ENCODE assay signal across 8 mouse cellular contexts in the genomic region with DNA sequence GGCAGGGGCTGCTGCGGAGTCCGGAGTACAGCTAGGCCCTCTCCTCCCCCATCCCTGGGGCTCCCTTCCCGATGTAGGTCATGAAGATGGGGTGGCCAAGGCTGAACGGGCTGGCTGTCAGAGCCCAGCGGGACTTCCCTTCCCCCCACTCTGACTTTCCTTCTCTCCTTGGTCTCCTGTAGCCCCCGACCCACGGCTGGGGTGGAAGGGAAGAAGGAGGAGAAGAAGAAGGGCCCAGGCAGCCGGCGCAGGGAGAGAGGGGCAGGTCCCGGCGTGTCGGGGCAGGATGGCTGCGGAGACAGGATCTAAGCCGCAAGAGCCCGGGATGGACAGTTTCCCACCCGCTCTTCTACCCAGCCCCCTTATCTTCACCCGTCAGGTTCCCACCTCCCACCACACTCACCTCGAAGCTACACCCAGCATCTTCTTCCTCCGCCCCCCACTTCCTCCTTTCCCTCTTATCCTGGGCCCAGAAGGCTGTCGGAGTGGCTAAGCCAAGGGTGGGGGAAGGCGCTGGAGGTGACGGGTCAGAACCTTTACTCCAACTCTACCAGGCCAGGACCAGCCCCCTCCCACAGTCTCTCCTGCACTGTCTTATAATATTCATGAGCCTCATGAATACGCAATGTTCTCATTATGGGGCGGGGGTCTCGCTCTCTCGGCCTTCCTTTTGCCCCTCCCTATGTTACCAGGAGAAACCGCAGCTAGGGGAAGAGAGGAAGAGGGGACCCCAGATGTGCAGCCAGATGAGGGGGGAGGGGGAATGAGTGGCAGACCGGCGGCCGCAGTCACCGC. TPM values are rescaled to one million over a fixed set of nuclear protein-coding genes. Genes with fewer than 3 reads are reported as not detected.
A peak's percentile ranks its signal among the peaks of the same experiment; 100 is the strongest.
DNase-seq lines count a peak whose midpoint lies in the region; ATAC-seq and TF ChIP-seq lines count a peak whose summit lies in the region.

No protein-coding gene starts in this region.

- H3K4me2 ChIP-seq in heart, embryonic 15.5 days: peak overlapping the region; percentile 93
- peak overlapping the region; percentile 82 for H3K4me2 ChIP-seq in liver, embryonic 16.5 days (ENCODE audit: low read depth, low read length)

- no peak overlapping the region for H3K27ac ChIP-seq in kidney, adult 2 months (ENCODE audit: insufficient read depth, low read depth, low read length)
- no peak overlapping the region for H3K27ac ChIP-seq in heart, embryonic 15.5 days
- H3K27ac ChIP-seq in liver, embryonic 16.5 days (ENCODE audit: low read length): no peak overlapping the region
- H3K27ac ChIP-seq in thymus, adult 2 months (ENCODE audit: control insufficient read depth, insufficient read depth, low read length): no peak overlapping the region

- TF ChIP-seq POLR2A in kidney, adult 2 months (IDR thresholded peaks at IDR 0.05; ENCODE audit: low read depth, low read length): no peak
- no peak for TF ChIP-seq POLR2A in thymus, adult 2 months (IDR thresholded peaks at IDR 0.05; ENCODE audit: control insufficient read depth, extremely low read depth, insufficient read depth, low read length, poor library complexity)

- no peak for TF ChIP-seq CTCF in kidney, adult 2 months (conservative IDR thresholded peaks at IDR 0.05; ENCODE audit: insufficient read depth, insufficient read length, low read depth, low read length)
- TF ChIP-seq CTCF in thymus, adult 2 months (IDR thresholded peaks at IDR 0.05; ENCODE audit: borderline replicate concordance, control insufficient read depth, extremely low read depth, insufficient read depth, low read length, poor library complexity): no peak

- DNase-seq in kidney, adult 2 months: no peak
- no peak for DNase-seq in kidney, adult 11 months
- DNase-seq in MEL-GATA-1-ER (ENCODE audit: extremely low read depth, low read depth): peak; percentile 90
- no peak for DNase-seq in thymus, adult 2 months
- no peak for DNase-seq in ovary, postnatal 14 days (ENCODE audit: low spot score)
- DNase-seq in cerebellum, adult 11 months: no peak

- 25% methylated on average over 31 of the region's 31 CpGs for WGBS in kidney, adult 2 months
- WGBS in heart, embryonic 15.5 days: 8% methylated on average over 28 of the region's 31 CpGs
- WGBS in liver, embryonic 16.5 days (ENCODE audit: insufficient replicate concordance): under 1% methylated on average over 27 of the region's 31 CpGs
- WGBS in thymus, adult 2 months: 3% methylated on average over 31 of the region's 31 CpGs

- no peaks in the 10 kb centered on the region for H3K36me3 ChIP-seq in kidney, adult 2 months (ENCODE audit: control insufficient read depth, insufficient read depth, low read length)
- H3K36me3 ChIP-seq in heart, embryonic 15.5 days: peaks cover 6% of the 10 kb centered on the region; the same call in 1 of the 2 replicates
- no peaks in the 10 kb centered on the region for H3K36me3 ChIP-seq in liver, embryonic 16.5 days (ENCODE audit: control insufficient read depth, insufficient read depth)
- no peaks in the 10 kb centered on the region for H3K36me3 ChIP-seq in thymus, adult 2 months (ENCODE audit: control insufficient read depth, insufficient read depth, low read length)

- ATAC-seq in heart, embryonic 15.5 days (replicated peaks; ENCODE audit: insufficient number of reproducible peaks, insufficient read depth, low FRiP score, low read depth): peak; percentile 30; the same call in 1 of the 2 replicates
- ATAC-seq in liver, embryonic 16.5 days (ENCODE audit: low read depth): peak; percentile 45

- peak overlapping the region; percentile 66 for H3K4me3 ChIP-seq in kidney, adult 2 months (ENCODE audit: insufficient read depth, low read depth, low read length)
- H3K4me3 ChIP-seq in heart, embryonic 15.5 days: peak overlapping the region; percentile 63
- H3K4me3 ChIP-seq in liver, embryonic 16.5 days (ENCODE audit: low read depth, low read length): peak overlapping the region; percentile 66
- peak overlapping the region; percentile 82 for H3K4me3 ChIP-seq in thymus, adult 2 months (ENCODE audit: control insufficient read depth, insufficient read depth, low read length)

- peaks cover 2% of the 10 kb centered on the region; the same call in 1 of the 2 replicates for H3K4me1 ChIP-seq in kidney, adult 2 months (ENCODE audit: control insufficient read depth, insufficient read depth, low read length)
- H3K4me1 ChIP-seq in heart, embryonic 15.5 days (replicated peaks): peaks cover 31% of the 10 kb centered on the region
- H3K4me1 ChIP-seq in liver, embryonic 16.5 days (ENCODE audit: control insufficient read depth, low read depth, low read length): peaks cover 21% of the 10 kb centered on the region
- peaks cover 26% of the 10 kb centered on the region for H3K4me1 ChIP-seq in thymus, adult 2 months (replicated peaks; ENCODE audit: control insufficient read depth, insufficient read depth, low read length)

- peak overlapping the region; percentile 53 for H3K9ac ChIP-seq in heart, embryonic 15.5 days
- H3K9ac ChIP-seq in liver, embryonic 16.5 days (ENCODE audit: low read depth, low read length): peak overlapping the region; percentile 44

- H3K9me3 ChIP-seq in heart, embryonic 15.5 days (replicated peaks): no peaks in the 10 kb centered on the region
- no peaks in the 10 kb centered on the region for H3K9me3 ChIP-seq in liver, embryonic 16.5 days (replicated peaks; ENCODE audit: control insufficient read depth, low read length)

- H3K27me3 ChIP-seq in kidney, adult 2 months (replicated peaks; ENCODE audit: control insufficient read depth, insufficient read depth, low read length): no peaks in the 10 kb centered on the region; the same call in 1 of the 2 replicates
- H3K27me3 ChIP-seq in heart, embryonic 15.5 days: peaks cover 54% of the 10 kb centered on the region
- H3K27me3 ChIP-seq in liver, embryonic 16.5 days (ENCODE audit: control insufficient read depth, insufficient read depth, low read depth, low read length): peaks cover 22% of the 10 kb centered on the region
- H3K27me3 ChIP-seq in thymus, adult 2 months (ENCODE audit: control insufficient read depth, insufficient read depth, low read length): no peaks in the 10 kb centered on the region

RNA-seq across cellular contexts. Expression of gene Zfp385a, which starts 0.5 kb away (rescaled TPM):
- 5.2 and 6.1 TPM in 2 replicates for polyA plus RNA-seq in kidney, adult 2 months (2012; rRNA removed)
- 5.9 and 10.5 TPM in 2 replicates for polyA plus RNA-seq in heart, embryonic 15.5 days (2015; fragmentation: Nextera tagmentation; extraction: Ambion mirVana)
- 5.5 and 7.0 TPM in 2 replicates for polyA plus RNA-seq in liver, embryonic 16.5 days (2015; fragmentation: Nextera tagmentation; extraction: Ambion mirVana)
- 18.6 and 20.7 TPM in 2 replicates for polyA plus RNA-seq in thymus, adult 2 months (2012; rRNA removed)

RNA-seq across cellular contexts. Expression of gene Itga5, which starts 27.2 kb away (rescaled TPM):
- polyA plus RNA-seq in kidney, adult 2 months (2012; rRNA removed): 9.3 and 9.7 TPM in 2 replicates
- polyA plus RNA-seq in heart, embryonic 15.5 days (2015; fragmentation: Nextera tagmentation; extraction: Ambion mirVana): 62.4 and 70.8 TPM in 2 replicates
- polyA plus RNA-seq in liver, embryonic 16.5 days (2015; fragmentation: Nextera tagmentation; extraction: Ambion mirVana): 18.4 and 19.6 TPM in 2 replicates
- polyA plus RNA-seq in thymus, adult 2 months (2012; rRNA removed): 20.2 and 20.7 TPM in 2 replicates

RNA-seq across cellular contexts. Expression of gene Gpr84, which starts 29.0 kb away (rescaled TPM):
- 0.13 TPM in 1 of 2 replicates, not detected in the other for polyA plus RNA-seq in kidney, adult 2 months (2012; rRNA removed)
- 0.11 and 0.25 TPM in 2 replicates for polyA plus RNA-seq in heart, embryonic 15.5 days (2015; fragmentation: Nextera tagmentation; extraction: Ambion mirVana)
- 1.0 and 1.1 TPM in 2 replicates for polyA plus RNA-seq in liver, embryonic 16.5 days (2015; fragmentation: Nextera tagmentation; extraction: Ambion mirVana)
- polyA plus RNA-seq in thymus, adult 2 months (2012; rRNA removed): 0.28 and 0.45 TPM in 2 replicates
